Mouse (Mus musculus) adrenal gland, postnatal 36 days (tissue): Measurements from ENCODE around the gene Mcoln2. TPM values are rescaled to one million over a fixed set of nuclear protein-coding genes. Genes with fewer than 3 reads are reported as not detected.

Experiments used
- DNase-seq, 2 experiments: peaks; one replicate each; pipeline ENCODE4 v3.0.0; 2021; ENCODE audit warnings: mixed read lengths in 1 of 2
- long read RNA-seq, 2 experiments: library from polyadenylated mRNA; stranded (forward); transcript quantifications; one replicate each; pipeline ENCODE4 v2.0.0; 2021; ENCODE audit warnings: borderline sequencing depth in 2 of 2
- total RNA-seq, 2 experiments: library from RNA; stranded (reverse); gene quantifications; 2 replicates each; pipeline ENCODE4 v1.2.3; 2021

The Mcoln2 gene
- total RNA-seq: not detected
- long read RNA-seq, experiment 1, partial matches to known transcripts: 0 of 1 reads
- long read RNA-seq, experiment 1, other reads (novel, unspliced or antisense): 0 of 1 reads
- long read RNA-seq, experiment 2: 0 reads

DNA sequence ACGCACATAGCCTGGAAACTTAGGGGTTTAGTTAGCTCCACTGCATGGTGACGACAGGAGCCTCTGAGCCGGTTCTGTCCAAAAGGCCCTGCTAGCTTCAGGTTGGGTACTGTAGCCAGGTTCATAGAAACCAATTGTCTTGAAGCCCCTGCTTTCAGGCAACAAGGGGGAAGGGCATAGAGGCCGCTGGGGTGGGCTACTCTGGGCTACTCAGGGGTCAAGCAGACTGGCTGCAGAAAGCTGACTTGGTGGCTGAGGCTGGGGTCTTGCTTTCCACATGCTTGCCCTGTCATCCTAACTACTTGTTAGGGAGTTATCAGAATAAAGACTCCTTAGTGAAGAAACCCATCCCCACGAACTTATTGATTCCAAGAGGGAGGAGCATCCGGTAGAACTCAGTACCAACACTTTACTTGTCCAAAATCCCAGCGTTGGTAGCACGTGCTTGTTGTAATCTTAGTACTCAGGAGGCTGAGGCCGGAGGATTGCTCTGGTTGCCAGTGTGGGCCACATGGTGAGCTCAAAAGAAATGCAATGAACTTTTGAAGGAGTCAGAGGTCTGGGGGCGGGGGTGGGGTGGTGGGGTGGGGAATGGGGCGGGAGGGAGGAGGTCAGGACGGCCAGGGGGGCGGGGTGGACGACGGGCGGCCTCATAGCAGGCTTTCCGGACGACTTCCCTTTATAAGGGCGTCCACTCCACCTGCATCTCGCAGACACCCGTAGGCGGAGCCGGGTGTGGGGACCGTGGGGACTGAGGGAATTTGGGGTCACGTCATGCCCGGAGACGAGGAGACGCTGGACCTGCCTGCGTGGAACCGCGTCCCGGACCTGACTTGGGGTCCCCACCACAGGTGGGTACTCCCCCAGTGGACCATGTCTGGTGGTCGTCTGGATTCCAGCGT is at the start of gene Mcoln2:
Mcoln2 (plus strand) TSS at position 678 of the 902 bp plus-strand sequence.
- DNase-seq: peak in 1 of 2 experiments; percentile 7

DNA sequence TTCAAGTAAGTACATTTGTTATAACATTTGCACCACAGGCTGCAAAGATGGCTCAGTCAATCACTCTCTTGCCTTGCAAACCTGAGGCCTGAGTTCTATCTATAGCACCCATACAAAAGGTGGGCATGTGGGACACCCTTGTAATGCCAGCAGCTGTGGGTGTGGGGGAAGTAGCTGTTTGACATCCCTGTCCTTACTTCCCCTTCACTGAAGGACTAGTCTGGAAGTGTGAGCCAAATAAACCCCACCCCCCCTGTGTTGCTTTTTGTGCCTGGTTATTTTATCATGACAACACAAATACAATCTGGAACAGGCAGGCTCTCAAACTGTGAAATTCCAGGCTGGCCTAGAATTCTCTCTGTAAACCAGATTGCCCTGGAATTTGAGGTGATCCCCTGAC is 49.7 kb upstream of the Mcoln2 start:
- no peak for DNase-seq

DNA sequence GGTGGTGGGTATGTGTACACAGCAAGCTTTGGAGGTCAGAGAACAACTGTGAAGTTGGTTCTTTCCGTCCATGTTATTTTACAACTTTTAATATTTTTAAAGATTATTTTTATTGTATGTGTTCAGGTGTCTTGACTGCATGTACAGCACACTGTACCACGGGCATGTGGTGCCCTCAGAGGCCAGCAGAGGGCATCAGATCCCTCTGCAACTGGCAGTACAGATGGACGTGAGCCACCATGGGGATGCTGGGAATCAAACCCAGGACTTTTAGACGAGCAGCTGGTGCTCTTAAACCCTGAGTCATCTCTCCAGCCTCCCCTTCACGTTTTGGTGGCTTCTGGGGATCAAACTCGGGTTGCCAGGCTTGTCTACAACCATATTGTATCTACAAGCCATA is 47.6 kb upstream of the Mcoln2 start:
- peak; percentile 8 to 36 for DNase-seq

DNA sequence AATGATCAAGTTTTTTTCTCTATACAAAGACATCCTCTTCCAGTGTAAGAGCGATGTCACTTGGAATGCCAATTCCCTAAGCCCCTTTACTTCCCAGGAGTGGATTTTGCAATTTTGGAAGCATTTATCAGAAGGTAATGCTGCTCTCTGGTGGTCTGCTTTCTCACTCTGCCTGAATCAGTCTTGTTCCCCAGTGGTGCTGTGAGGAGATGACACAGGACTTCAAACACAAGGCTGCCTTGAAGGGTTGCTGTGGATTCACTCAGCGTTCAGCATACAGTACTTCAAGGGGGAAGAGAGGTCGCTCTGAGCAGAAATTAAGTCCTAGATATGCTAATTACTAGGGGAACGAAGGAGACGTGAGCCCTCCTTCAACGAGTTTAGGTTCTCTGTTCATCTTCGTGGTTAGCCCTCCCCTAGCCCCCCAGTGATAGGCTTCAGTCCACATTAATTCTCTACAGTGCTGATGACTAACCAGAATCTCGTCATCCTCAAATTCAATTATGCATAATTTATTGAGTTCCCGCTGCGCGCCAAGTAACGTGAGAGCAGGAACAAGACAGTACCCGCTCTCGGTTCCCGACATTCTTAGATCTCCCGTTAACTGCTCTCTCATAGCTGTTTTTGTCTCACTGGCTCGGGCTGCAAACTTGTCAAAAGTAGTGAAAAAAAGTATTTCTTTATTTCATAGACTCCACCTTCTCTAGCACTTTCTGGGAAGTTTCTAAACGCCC is 42.4 kb upstream of the Mcoln2 start:
- DNase-seq: peak; percentile 41 to 46

DNA sequence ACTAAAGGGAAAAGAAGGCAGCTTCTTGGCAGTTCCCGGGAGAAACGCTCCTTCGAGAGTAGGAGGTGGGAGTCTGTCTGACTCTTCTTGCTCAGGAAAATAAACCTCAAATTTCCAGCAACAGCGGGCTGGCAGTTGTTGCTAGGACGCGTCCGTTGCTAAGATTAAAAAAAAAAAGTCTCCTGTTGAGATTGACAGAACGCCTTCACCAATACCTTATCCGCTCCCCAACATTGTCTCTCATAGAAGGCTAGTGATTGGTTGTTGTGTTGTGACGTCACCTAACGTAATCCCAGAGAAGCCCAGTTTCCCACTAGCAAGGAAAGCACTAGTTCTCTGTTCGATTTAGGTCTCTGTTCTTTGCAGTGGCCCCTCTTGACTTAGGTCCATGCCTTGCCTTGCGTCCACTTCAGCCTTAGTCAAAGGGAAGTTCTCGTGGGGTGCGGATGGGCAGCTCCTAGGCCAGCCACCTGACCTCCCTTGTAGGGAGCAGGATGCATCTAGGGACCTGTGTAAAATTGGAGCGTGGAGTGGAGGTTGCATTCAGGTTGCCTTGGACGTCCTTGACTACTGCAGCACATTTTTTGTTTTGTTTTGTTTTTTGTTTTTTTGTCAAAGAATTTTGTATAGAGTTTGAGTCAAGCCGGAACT is 41.6 kb upstream of the Mcoln2 start, which contains the start of gene Wdr63:
Wdr63 (minus strand) TSS at position 210 of the 651 bp plus-strand sequence.
- peak; percentile 57 to 58 for DNase-seq

DNA sequence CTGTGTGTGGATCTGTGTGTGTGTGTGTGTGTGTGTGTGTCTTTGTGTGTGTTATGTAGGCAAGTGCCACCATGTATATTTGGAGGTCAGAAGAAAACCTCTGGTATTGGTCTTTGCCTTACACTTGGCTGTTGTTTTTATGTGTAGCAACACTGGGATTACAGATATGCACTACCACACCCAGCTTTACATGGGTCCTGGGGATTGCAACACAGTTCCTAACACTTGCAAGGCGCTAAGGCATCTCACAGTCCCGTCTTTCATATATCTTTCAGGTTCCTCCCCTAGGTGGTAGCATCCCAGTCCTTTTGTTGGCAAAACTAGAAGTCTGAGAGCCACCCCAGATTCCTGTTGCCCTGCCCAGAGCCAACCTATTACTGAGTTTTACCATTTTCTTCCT is 40.7 kb upstream of the Mcoln2 start:
- DNase-seq: no peak

DNA sequence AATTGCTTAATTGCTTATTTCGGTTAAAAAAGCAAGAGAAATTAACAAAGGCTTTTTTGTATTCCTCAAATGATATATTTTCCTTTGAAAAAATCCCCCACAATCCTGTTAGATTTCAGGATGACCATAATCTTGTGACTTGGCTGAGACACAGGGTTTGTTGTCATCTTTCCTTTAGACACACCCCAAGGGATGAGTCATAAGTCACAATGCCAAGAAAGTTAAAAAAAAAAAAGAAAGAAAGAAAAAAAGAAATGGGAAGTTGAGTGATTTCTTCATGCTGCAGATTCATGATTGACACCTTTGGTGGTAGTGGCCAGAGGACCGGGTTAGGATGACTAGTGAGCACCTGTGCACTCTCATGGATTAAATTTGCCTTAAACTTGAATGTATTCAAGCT is 39.3 kb upstream of the Mcoln2 start:
- no peak for DNase-seq

DNA sequence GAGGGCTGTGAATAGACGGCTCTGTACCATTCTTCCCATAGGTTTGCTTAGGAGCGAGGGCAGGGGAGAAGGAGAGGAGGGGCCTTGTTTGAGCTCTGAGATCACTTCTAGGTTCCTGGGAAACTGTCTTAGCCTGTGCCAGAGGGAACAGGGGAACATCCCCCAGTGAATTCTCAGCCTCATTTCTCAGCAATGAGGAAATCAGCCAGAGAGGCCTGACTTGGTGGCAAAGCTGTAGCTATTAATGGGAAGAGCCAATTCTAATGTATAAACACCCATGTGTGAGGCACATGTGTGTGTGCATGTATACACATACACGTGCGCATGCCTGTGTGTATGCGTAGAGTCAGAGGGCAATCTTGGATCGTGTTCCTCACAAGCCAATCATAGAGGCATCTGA is 38.7 kb upstream of the Mcoln2 start:
- no peak for DNase-seq

DNA sequence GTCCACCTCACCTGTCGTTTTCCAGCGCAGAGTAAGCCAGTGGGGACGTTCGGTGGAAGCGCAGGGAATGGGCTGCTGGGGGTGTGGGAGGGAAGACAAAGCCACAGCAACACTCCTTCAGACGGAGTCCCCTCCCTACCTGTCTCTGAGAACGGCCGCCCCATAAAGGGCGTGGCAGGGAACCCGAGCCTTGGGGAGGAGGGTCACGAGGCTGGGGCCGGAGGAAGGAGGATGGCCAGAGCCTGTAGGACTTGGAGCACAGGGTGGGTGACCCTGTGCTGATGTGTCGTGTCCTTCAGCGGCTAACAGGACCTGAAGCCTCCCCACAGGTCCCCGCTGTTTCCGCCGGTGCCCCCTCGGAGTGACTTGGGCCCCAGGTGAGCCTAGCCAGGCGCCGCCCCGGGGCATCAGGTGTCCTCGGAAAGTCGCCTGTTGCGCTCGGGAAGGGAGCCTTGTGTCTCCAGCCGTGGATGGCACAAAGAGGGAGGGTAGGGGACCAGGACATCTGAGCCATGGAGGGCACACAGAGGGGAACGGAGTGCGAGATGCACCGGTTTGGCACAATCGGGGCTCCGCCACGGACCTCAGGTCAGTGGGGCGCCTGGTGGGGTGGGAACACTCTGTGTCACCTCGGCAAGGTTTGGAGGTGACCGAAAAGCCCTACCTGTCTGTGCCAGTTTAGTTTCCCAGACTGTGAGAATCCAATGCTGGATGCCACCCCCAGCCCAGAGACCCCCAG is 32.2 kb upstream of the Mcoln2 start, which contains the start of gene Mcoln3:
Mcoln3 (plus strand) TSS at position 193 of the 739 bp plus-strand sequence.
- no peak for DNase-seq

DNA sequence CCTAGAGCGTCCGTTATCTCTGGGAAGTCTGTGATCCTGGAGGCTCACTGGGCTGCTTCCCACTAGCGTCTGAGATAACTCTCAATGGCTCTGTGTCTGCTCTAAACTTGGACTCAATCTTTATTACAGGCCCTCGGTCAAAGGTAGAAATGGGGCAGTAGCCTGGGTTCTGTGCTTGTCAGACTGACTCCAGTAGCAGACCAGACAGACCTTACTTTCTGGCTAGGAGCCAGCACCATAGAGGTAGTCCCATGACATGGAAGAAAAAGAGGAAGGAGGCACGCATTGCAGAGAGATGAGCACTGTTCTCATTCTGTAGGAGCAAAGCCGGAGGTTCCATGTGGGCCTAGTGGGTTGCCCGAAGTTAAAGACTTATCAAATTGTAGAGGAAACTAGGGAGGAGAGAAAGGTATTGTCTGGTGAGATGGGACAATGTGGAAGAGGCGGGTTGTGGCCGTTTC is 31.6 kb upstream of the Mcoln2 start:
- no peak for DNase-seq

DNA sequence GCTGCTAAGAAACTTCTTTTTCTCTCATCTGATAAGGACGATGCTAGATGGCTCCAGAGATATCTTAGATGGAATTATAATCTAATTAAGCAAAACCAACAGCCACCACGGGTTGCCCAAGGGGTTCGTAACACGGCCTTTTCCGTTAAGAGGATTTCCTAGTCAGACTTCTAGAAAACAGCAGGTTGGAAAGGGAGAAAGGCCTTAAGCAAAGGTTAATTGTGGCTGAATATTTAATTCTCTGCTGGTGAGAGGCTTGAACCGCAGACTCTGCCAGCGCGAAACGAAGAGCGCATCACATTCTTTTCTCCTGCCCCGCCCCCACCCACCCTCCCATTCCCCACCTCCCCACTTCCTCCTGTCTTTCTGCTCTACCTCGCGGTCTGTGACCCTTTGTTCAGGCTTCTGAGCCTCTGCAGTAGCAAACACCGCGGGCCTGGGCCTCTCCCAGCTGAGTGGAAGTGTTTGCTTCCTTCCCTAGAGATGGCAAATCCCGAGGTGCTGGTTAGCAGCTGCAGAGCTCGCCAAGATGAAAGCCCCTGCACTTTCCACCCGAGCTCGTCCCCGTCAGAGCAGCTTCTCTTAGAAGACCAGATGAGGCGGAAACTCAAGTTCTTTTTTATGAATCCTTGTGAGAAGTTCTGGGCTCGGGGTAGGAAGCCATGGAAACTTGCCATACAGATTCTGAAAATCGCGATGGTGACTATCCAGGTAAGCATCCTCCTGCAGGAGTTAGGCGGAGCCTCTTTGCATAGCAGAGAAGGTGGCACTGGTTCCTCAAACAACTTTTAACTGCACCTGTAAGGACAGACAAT is 28.1 kb upstream of the Mcoln2 start:
- no peak for DNase-seq

DNA sequence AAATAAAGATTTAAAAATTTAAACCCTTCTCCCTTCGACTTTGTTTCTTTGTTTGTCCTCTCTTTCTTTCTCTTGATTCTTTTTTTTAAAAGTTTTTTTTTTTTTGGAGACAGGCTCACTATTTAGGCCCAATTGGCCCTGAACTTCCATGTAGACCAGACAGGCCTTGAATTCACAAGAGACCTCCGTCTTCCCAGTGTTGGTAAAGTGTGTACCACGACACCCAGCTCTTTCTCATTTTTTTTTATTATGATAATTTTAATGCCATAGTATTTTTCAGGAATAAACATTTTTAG is 27.6 kb upstream of the Mcoln2 start:
- DNase-seq: no peak

DNA sequence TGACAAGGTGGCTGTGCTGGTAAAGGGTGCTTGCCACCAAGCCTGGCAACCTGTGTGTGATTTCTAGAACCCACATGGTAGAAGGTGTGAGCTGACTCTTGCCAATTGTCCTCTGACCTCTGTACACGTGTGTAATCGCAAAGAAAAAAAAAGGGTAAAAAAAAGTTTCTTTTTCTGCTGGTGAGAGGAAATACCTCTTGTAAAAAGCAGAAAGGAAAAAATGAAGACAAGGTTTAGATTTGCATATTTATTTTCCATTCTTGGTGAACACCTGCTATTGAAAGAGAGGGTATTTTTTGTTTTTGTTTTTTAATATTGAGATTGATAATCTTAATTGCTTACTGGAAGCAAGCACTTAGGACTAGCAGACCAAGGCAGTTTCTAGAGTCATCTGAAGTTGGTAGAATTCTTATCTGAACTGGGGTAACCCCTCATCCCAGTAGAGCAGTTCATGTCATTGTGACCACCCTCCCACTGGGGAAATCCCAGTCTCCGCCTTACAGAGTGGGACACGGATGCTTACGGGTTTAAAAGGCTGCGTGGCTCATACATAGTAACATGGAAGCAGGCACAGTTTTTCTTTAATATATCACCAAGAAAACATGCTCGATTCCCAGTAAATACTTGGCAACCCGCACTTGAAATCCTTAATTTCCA is 26.7 kb upstream of the Mcoln2 start:
- DNase-seq: no peak

DNA sequence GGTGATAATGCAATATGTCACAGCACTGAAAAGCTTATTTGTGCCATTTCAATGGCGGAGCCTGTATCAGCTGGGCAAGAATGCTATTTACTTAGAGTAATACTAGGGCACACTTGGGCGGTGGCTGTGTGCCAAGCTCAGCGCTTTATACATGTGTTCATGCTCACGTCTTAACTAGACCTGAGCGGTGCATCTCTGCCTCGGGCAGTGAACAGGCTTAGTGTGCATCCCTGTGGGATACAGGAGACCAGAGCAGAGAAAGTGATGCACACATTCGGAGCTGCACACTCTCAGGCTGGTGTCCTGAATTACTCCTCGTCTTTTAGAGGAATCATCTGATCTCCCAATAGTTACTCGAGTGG is 26.2 kb upstream of the Mcoln2 start:
- DNase-seq: no peak

DNA sequence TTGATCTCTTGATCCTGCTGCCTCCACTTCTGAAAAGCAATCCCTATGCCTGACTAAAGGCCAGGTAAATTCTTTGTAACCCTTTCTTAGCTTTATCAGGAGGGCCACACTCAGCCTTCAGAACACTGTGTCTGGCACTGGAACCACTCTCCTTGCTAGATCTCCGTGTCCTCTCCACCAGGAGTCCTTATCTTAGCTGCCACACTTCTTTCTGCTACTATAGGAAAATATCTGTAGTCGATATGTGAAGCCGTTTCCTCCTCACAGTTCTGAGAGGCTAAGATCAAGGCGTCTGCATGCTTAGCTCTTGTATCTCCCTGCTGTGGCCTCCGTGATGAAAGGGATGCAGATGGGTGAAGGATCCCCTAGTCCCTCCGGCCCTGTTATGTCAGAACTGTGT is 22.4 kb upstream of the Mcoln2 start:
- DNase-seq: no peak

DNA sequence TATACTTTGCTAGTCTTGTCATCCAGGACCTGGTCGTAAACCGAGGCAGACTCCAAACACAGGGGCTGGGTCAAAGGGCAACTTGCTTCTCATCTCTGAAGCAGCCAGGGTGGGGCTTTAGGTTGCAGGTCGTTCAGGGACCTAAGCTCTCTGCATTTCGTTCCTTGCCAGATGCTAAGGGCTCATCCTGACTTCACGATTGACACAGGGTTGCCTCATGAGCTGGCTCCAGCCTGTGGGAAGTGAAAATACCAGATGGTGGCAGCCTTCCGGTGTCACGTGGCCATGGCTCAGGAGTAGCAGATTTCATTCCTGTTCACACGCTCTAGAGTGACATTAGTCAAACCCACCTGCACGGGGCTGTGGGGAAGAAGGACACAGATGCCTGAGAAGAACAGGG is 14.8 kb upstream of the Mcoln2 start:
- DNase-seq: no peak

DNA sequence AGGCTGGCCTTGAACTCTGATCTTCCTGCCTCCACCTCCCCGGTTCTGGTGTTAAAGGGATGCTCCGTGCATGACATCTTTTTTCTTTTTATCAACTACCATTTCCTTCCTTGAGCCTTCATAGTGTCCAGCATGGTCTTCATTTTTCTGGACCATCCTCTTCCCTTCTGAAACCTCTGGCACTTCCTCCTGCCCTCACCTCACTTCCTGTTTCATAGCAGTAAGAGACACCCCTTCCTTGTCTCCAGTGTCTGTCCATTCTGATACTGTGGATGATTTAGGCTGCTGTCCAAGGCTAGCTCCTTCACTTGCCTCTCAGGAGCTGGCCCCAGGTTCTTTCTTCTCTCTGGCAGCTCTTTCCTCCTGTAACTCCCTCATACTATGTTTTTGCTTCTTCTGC is 14.2 kb upstream of the Mcoln2 start:
- DNase-seq: no peak

DNA sequence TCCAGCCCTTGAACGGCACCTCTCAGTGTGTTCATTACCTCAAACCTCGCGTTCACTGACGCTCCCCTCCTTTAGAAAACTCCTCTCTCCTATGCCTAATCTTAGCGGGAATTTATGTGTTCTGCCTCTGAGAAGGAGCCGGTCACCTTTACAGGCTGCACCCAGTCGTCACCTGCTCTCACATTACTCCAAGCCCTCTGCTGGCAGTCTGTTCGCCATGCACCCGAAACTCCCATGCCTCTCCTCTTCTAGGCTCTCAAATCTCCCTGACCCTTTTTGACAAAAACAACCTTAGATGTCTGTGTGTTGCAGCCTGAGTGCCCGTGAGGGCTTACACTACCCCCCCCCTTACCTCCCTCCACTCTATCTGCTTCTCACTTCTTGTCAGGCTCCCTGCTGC is 13.2 kb upstream of the Mcoln2 start:
- no peak for DNase-seq

DNA sequence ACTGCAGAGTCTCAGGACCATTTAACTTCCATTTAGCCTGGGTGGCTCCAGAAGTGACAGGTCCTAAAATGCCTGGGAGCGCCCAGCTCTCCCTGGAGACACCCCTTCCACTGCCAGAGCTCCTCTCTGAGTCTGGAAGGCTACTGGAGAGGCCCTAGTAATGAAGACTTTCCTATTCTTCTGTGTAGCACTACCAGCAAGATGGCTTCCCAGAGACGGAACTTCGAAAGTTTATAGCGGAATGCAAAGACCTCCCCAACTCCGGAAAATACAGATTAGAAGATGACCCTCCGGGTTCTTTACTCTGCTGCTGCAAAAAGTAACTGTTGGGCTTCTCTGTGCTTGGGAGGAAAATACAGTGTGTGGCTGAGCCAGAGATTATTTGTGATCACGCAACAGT is 9.4 kb upstream of the Mcoln2 start:
- no peak for DNase-seq

DNA sequence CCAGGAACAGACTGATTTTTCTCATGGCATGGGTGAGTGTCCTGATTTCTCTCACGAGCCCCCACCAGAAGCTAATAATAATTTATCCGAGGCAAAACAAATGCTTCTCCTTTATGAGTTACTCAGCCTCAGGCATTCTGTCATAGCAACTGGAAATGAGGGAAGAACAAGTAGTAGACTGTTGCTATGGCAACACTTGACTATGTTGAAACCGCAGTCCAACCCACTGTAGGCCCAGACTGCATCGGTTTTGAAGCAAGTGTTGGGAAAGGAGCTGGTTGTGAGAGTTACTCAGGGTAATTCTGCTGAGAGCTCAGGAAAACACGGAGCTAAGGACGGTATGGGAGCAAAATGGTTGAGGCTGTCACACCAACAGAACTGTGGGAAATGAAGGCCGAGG is 7.1 kb upstream of the Mcoln2 start:
- DNase-seq: no peak

DNA sequence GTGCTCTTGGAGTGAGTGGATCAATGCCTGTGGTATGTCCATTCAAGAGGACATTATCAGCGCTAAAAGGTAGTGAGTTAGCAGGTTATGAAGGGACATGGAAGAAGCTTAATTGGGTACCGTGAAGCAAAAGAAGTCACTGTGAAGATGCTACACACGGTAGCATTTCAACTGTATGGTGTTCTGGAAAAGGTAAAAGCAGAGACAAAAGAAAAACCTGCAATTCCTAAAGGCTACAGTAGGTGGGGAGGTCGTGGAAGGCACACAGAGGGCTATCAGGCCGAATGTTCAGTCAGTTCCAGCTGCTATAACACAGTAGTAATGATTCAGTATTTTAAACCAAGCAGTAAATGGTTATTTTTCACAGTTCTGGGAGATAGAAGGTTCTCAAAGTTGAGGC is 4.1 kb upstream of the Mcoln2 start:
- no peak for DNase-seq
